Mouse (Mus musculus): Measurements from ENCODE around the gene Daam1.

Gene Daam1

GRCm38 (mm10) chr12:71863846-71864543 lies 33.1 kb downstream of the Daam1 start:
- no peak for DNase-seq (ENCODE audit: low spot score)

GRCm38 (mm10) chr12:71864544-71864897 lies 33.6 kb downstream of the Daam1 start:
- no peak for DNase-seq (ENCODE audit: low spot score)

GRCm38 (mm10) chr12:71865937-71866336 lies 35.1 kb downstream of the Daam1 start:
- DNase-seq (ENCODE audit: low spot score): no peak

GRCm38 (mm10) chr12:71867345-71868240 lies 36.7 kb downstream of the Daam1 start:
- DNase-seq (ENCODE audit: low spot score): no peak

GRCm38 (mm10) chr12:71870644-71871043 lies 39.8 kb downstream of the Daam1 start:
- DNase-seq (ENCODE audit: low spot score): no peak

GRCm38 (mm10) chr12:71872330-71872729 lies 41.5 kb downstream of the Daam1 start:
- DNase-seq (ENCODE audit: low spot score): no peak

GRCm38 (mm10) chr12:71874561-71874960 lies 43.7 kb downstream of the Daam1 start:
- no peak for DNase-seq (ENCODE audit: low spot score)

GRCm38 (mm10) chr12:71874984-71875383 lies 44.1 kb downstream of the Daam1 start:
- no peak for DNase-seq (ENCODE audit: low spot score)

- DNase-seq (ENCODE audit: low spot score): no peak
These were observed 45.0 kb downstream of the Daam1 start for GRCm38 (mm10) chr12:71875761-71876489.

- DNase-seq (ENCODE audit: low spot score): no peak
These were observed 50.1 kb downstream of the Daam1 start for GRCm38 (mm10) chr12:71880987-71881386.

- DNase-seq (ENCODE audit: low spot score): no peak
These were observed 50.6 kb downstream of the Daam1 start for GRCm38 (mm10) chr12:71881477-71881876.

- no peak for DNase-seq (ENCODE audit: low spot score)
These were observed 52.3 kb downstream of the Daam1 start for GRCm38 (mm10) chr12:71883066-71883711.

- DNase-seq (ENCODE audit: low spot score): no peak
These were observed 54.3 kb downstream of the Daam1 start for GRCm38 (mm10) chr12:71885170-71885574.

GRCm38 (mm10) chr12:71885717-71886116 lies 54.8 kb downstream of the Daam1 start:
- DNase-seq (ENCODE audit: low spot score): no peak

GRCm38 (mm10) chr12:71886406-71886805 lies 55.5 kb downstream of the Daam1 start:
- DNase-seq (ENCODE audit: low spot score): peak; percentile 51

GRCm38 (mm10) chr12:71886941-71887340 lies 56.1 kb downstream of the Daam1 start:
- DNase-seq (ENCODE audit: low spot score): no peak

GRCm38 (mm10) chr12:71888370-71888769 lies 57.5 kb downstream of the Daam1 start:
- no peak for DNase-seq (ENCODE audit: low spot score)

- no peak for DNase-seq (ENCODE audit: low spot score)
These were observed 58.4 kb downstream of the Daam1 start for GRCm38 (mm10) chr12:71889266-71889665.

- no peak for DNase-seq (ENCODE audit: low spot score)
These were observed 59.4 kb downstream of the Daam1 start for GRCm38 (mm10) chr12:71890282-71890681.

- DNase-seq (ENCODE audit: low spot score): no peak
These were observed 61.0 kb downstream of the Daam1 start for GRCm38 (mm10) chr12:71891729-71892355.

- DNase-seq (ENCODE audit: low spot score): no peak
These were observed 62.2 kb downstream of the Daam1 start for GRCm38 (mm10) chr12:71892996-71893605.

Data from testis, postnatal 10 days (tissue).